Mouse (Mus musculus): Measurements from ENCODE around the gene Btnl10.

DNA sequence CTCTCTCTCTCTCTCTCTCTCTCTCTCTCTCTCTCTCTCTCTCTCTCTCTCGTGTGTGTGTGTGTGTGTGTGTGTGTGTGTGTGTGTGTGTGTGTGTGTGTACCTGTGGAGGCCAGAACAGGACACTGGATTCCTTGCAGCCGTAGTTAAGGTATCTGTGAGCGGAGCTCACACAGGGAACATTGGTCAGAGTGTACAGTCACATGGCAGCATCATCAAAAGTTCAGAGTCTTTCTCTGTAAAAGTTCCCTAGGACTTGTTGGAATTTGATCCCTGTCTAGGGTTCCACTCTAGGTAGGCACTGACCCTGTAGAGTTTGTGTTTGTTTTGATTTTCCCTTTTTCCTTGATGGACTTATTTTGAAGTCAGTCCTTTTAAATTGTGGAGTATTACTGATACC is 8.9 kb downstream of the Btnl10 start:
- no peak for TF ChIP-seq CTCF (IDR thresholded peaks at IDR 0.05; ENCODE audit: low read depth)
- TF ChIP-seq EP300 (IDR thresholded peaks at IDR 0.05; ENCODE audit: low read depth), result no peak
